Mouse (Mus musculus): ENCODE measurements around the gene Apoe. TPM values are rescaled to one million over a fixed set of nuclear protein-coding genes. Genes with fewer than 3 reads are reported as not detected.
A peak's percentile ranks its signal among the peaks of the same experiment; 100 is the strongest.

Apoe gene
- total and polyA plus RNA-seq, 3 experiments: 6.2 to 16.7 (median 10.0) TPM

- no peak for DNase-seq (ENCODE audit: extremely low read depth)
- no peak overlapping the region for H3K27ac ChIP-seq (ENCODE audit: insufficient read depth, low read depth)
- no peak overlapping the region for H3K9ac ChIP-seq (ENCODE audit: insufficient read depth, low read depth)
- no peaks in the 10 kb centered on the region for H3K27me3 ChIP-seq (replicated peaks)
- no peaks in the 10 kb centered on the region for H3K9me3 ChIP-seq (replicated peaks; ENCODE audit: low read length)
- no peaks in the 10 kb centered on the region for H3K79me2 ChIP-seq (replicated peaks; ENCODE audit: control insufficient read depth, extremely low read depth, insufficient read depth, poor library complexity, severe bottlenecking)
- no peaks in the 10 kb centered on the region for H3K36me3 ChIP-seq (replicated peaks in 1 of 2; ENCODE audit: control insufficient read depth in 1 of 2, insufficient read depth in 1 of 2, low read length in 1 of 2)
- peaks cover 2 to 18% of the 10 kb centered on the region in 2 experiments; a peak in 3 of 4 replicates for H3K4me1 ChIP-seq (ENCODE audit: control insufficient read depth in 1 of 2, insufficient read depth in 2 of 2)
- no peak for TF ChIP-seq UBTF (IDR thresholded peaks at IDR 0.05; ENCODE audit: low read depth, low read length)
- TF ChIP-seq KAT2A (IDR thresholded peaks at IDR 0.05; ENCODE audit: insufficient replicate concordance, low read length): no peak
- no peak for TF ChIP-seq NRF1 (IDR thresholded peaks at IDR 0.05; ENCODE audit: low read depth, low read length)
- no peak for TF ChIP-seq MEF2A (IDR thresholded peaks at IDR 0.05; ENCODE audit: borderline replicate concordance, low read depth, low read length)
- no peak for TF ChIP-seq MXI1 (IDR thresholded peaks at IDR 0.05; ENCODE audit: low read depth, low read length)
- TF ChIP-seq E2F4 (IDR thresholded peaks at IDR 0.05; ENCODE audit: insufficient replicate concordance, low read depth, low read length): no peak
- TF ChIP-seq JUND (conservative IDR thresholded peaks at IDR 0.05; ENCODE audit: low read depth, low read length): no peak
- TF ChIP-seq MYC (IDR thresholded peaks at IDR 0.05; ENCODE audit: low read depth, low read length): no peak
- TF ChIP-seq MAX (IDR thresholded peaks at IDR 0.05; ENCODE audit: low read length): no peak
- no peak for TF ChIP-seq SMC3 (IDR thresholded peaks at IDR 0.05; ENCODE audit: low read depth, low read length)
- TF ChIP-seq BHLHE40 (IDR thresholded peaks at IDR 0.05; ENCODE audit: low read depth, low read length): no peak
- no peak for TF ChIP-seq MAFK (IDR thresholded peaks at IDR 0.05; ENCODE audit: insufficient replicate concordance, low read length)
- no peak overlapping the region for H3K4me3 ChIP-seq (replicated peaks in 1 of 3; ENCODE audit: low read depth in 2 of 3, low read length in 2 of 3, poor library complexity in 1 of 3)
- dilution Hi-C loops (cut with MboI; ENCODE audit: extremely low pct_ligation_motif_present, extremely low pct_unique_long_range_greater_than_20kb, low sequenced_read_pairs) (no loop called here), in situ Hi-C loops (cut with MboI; ENCODE audit: low pct_ligation_motif_present, low pct_unique_long_range_greater_than_20kb, low sequenced_read_pairs) (no loop called here)
- no peak overlapping the region for H3K4me2 ChIP-seq (ENCODE audit: insufficient read depth, low read depth, poor library complexity, severe bottlenecking)
Measured at GRCm38 (mm10) chr7:19685374-19685773, 13.6 kb downstream of the Apoe start.

GRCm38 (mm10) chr7:19683771-19684201 lies 15.2 kb downstream of the Apoe start:
- Histone ChIP-seq H3K36me3 (replicated peaks in 1 of 2; ENCODE audit: control insufficient read depth in 1 of 2, insufficient read depth in 1 of 2, low read length in 1 of 2) (no peaks in the 10 kb centered on the region), H3K4me1 (ENCODE audit: control insufficient read depth in 1 of 2, insufficient read depth in 2 of 2) (peaks cover 2 to 18% of the 10 kb centered on the region in 2 experiments; a peak in 3 of 4 replicates), H3K27me3 (replicated peaks) (no peaks in the 10 kb centered on the region), H3K27ac (ENCODE audit: insufficient read depth, low read depth) (no peak overlapping the region), H3K9ac (ENCODE audit: insufficient read depth, low read depth) (no peak overlapping the region), H3K9me3 (replicated peaks; ENCODE audit: low read length) (no peaks in the 10 kb centered on the region), H3K79me2 (replicated peaks; ENCODE audit: control insufficient read depth, extremely low read depth, insufficient read depth, poor library complexity, severe bottlenecking) (no peaks in the 10 kb centered on the region), H3K4me3 (replicated peaks in 1 of 3; ENCODE audit: low read depth in 2 of 3, low read length in 2 of 3, poor library complexity in 1 of 3) (no peak overlapping the region), H3K4me2 (ENCODE audit: insufficient read depth, low read depth, poor library complexity, severe bottlenecking) (peak overlapping the region; percentile 22; the same call in 1 of the 2 replicates)
- dilution Hi-C loops (cut with MboI; ENCODE audit: extremely low pct_ligation_motif_present, extremely low pct_unique_long_range_greater_than_20kb, low sequenced_read_pairs) (no loop called here), in situ Hi-C loops (cut with MboI; ENCODE audit: low pct_ligation_motif_present, low pct_unique_long_range_greater_than_20kb, low sequenced_read_pairs) (no loop called here)
- TF ChIP-seq POLR2A (IDR thresholded peaks at IDR 0.05; ENCODE audit: low read depth, low read length) (no peak), EP300 (IDR thresholded peaks at IDR 0.05; ENCODE audit: low read length) (0 out of 2 replicates have a peak, but pooled peaks have one; percentile 22), ZNF384 (IDR thresholded peaks at IDR 0.05; ENCODE audit: low read depth, low read length) (0 out of 2 replicates have a peak, but pooled peaks have one; percentile 29)
- DNase-seq (ENCODE audit: extremely low read depth): no peak
